Mouse (Mus musculus) MEL (cell line): ENCODE results near the gene Myo5a. TPM values are rescaled to one million over a fixed set of nuclear protein-coding genes. Genes with fewer than 3 reads are reported as not detected.

Source experiments
- DNase-seq: peaks from one replicate; pipeline ENCODE4 v3.0.0; 2011; ENCODE audit warnings: low read depth, low spot score
- H3K27ac ChIP-seq: 2 replicates; pipeline ENCODE4 v1.5.1; 2012; ENCODE audit warnings: low read depth, mild to moderate bottlenecking, control low read depth, low read length, moderate library complexity; ENCODE audit not compliant: control insufficient read depth
- H3K27me3 ChIP-seq, 2 experiments: fragments of 150-350 bp in 1 of 2; sonication (generic) in 1 of 2; 2 replicates each; pipeline ENCODE4 v1.6.1; 2012; ENCODE audit warnings: low read length in 2 of 2, mild to moderate bottlenecking in 2 of 2, improper control_type of control experiment in 1 of 2, moderate library complexity in 1 of 2; ENCODE audit not compliant: insufficient read depth in 2 of 2, control insufficient read depth in 1 of 2
- H3K36me3 ChIP-seq, 2 experiments: 2 replicates each; pipeline ENCODE4 v1.6.1; 2012 to 2014; ENCODE audit warnings: low read length in 2 of 2, improper control_type of control experiment in 1 of 2, inconsistent platforms in 1 of 2, mild to moderate bottlenecking in 1 of 2; ENCODE audit not compliant: insufficient read depth in 2 of 2, control insufficient read depth in 1 of 2
- H3K4me1 ChIP-seq, 2 experiments: fragments of 150-350 bp in 1 of 2; sonication (generic) in 1 of 2; 2 replicates each; pipeline ENCODE4 v1.6.1; 2012; ENCODE audit warnings: low read length in 2 of 2, improper control_type of control experiment in 1 of 2, mild to moderate bottlenecking in 1 of 2; ENCODE audit not compliant: insufficient read depth in 2 of 2, control insufficient read depth in 1 of 2
- H3K4me3 ChIP-seq, 2 experiments: fragments of 150-350 bp in 1 of 2; sonication (generic) in 1 of 2; 2 replicates each; pipeline ENCODE4 v1.5.1; 2012; ENCODE audit warnings: low read depth in 2 of 2, low read length in 2 of 2, mild to moderate bottlenecking in 2 of 2, moderate library complexity in 2 of 2, control low read depth in 1 of 2, improper control_type of control experiment in 1 of 2; ENCODE audit not compliant: control insufficient read depth in 1 of 2, insufficient read depth in 1 of 2
- H3K79me2 ChIP-seq: 2 replicates; pipeline ENCODE4 v1.6.1; 2012; ENCODE audit warnings: mild to moderate bottlenecking, low read length, moderate library complexity; ENCODE audit not compliant: control insufficient read depth, poor library complexity, insufficient read depth
- H3K9ac ChIP-seq: 2 replicates; pipeline ENCODE4 v1.6.1; 2012; ENCODE audit warnings: low read depth, mild to moderate bottlenecking, control low read depth, low read length, moderate library complexity; ENCODE audit not compliant: control insufficient read depth, poor library complexity, severe bottlenecking
- H3K9me3 ChIP-seq: fragments of 150-350 bp; sonication (generic); replicated peaks from 2 replicates; pipeline ENCODE4 v1.6.1; 2012; ENCODE audit warnings: mild to moderate bottlenecking, low read length, improper control_type of control experiment, moderate library complexity; ENCODE audit not compliant: insufficient read depth
- BHLHE40 ChIP-seq: IDR thresholded peaks from 2 replicates; pipeline ENCODE4 v1.6.1; 2012; ENCODE audit warnings: low read depth, mild to moderate bottlenecking, inconsistent platforms, low read length, improper control_type of control experiment, borderline replicate concordance
- CHD1 ChIP-seq: IDR thresholded peaks from 2 replicates; pipeline ENCODE4 v1.6.1; 2012; ENCODE audit warnings: low read depth, mild to moderate bottlenecking, inconsistent platforms, low read length, improper control_type of control experiment
- CTCF ChIP-seq, 3 experiments: IDR thresholded peaks in 2 of 3; conservative IDR thresholded peaks in 1 of 3; 2 replicates each; pipeline ENCODE4 v1.5.1; 2011 to 2012; ENCODE audit warnings: low read length in 3 of 3, low read depth in 2 of 3, mild to moderate bottlenecking in 2 of 3, improper control_type of control experiment in 1 of 3, inconsistent platforms in 1 of 3, mixed read lengths in 1 of 3, moderate library complexity in 1 of 3; ENCODE audit not compliant: control insufficient read depth in 1 of 3, insufficient read depth in 1 of 3, poor library complexity in 1 of 3, severe bottlenecking in 1 of 3
- ELF1 ChIP-seq: IDR thresholded peaks from 2 replicates; pipeline ENCODE4 v1.6.1; 2014; ENCODE audit warnings: low read depth, mild to moderate bottlenecking, inconsistent platforms, low read length, improper control_type of control experiment, moderate library complexity
- EP300 ChIP-seq, 2 experiments: IDR thresholded peaks; 2 replicates each; pipeline ENCODE4 v1.6.1; 2011; ENCODE audit warnings: improper control_type of control experiment in 2 of 2, low read length in 2 of 2, low read depth in 1 of 2, mild to moderate bottlenecking in 1 of 2
- ETS1 ChIP-seq: IDR thresholded peaks from 2 replicates; pipeline ENCODE4 v1.6.1; 2012; ENCODE audit warnings: low read depth, mild to moderate bottlenecking, inconsistent platforms, low read length, improper control_type of control experiment, moderate library complexity
- GABPA ChIP-seq: IDR thresholded peaks from 2 replicates; pipeline ENCODE4 v1.6.1; 2012; ENCODE audit warnings: low read depth, mild to moderate bottlenecking, inconsistent platforms, low read length, improper control_type of control experiment, moderate library complexity
- GATA1 ChIP-seq: IDR thresholded peaks from 2 replicates; pipeline ENCODE4 v1.6.1; 2011; ENCODE audit warnings: low read depth, low read length, improper control_type of control experiment
- HCFC1 ChIP-seq: IDR thresholded peaks from 2 replicates; pipeline ENCODE4 v1.6.1; 2012; ENCODE audit warnings: low read depth, mild to moderate bottlenecking, inconsistent platforms, low read length, improper control_type of control experiment, moderate library complexity
- NELFE ChIP-seq: IDR thresholded peaks from 2 replicates; pipeline ENCODE4 v1.6.1; 2011; ENCODE audit warnings: low read depth, low read length, improper control_type of control experiment
- POLR2AphosphoS2 ChIP-seq: IDR thresholded peaks from 2 replicates; pipeline ENCODE4 v1.6.1; 2011; ENCODE audit warnings: low read length, improper control_type of control experiment
- POLR2AphosphoS5 ChIP-seq: IDR thresholded peaks from 2 replicates; pipeline ENCODE4 v1.6.1; 2012; ENCODE audit warnings: low read depth, borderline replicate concordance, mild to moderate bottlenecking, inconsistent platforms, low read length, moderate library complexity, mixed read lengths
- RCOR1 ChIP-seq: IDR thresholded peaks from 2 replicates; pipeline ENCODE4 v1.6.1; 2012; ENCODE audit warnings: low read depth, mild to moderate bottlenecking, inconsistent platforms, low read length, improper control_type of control experiment
- USF1 ChIP-seq: IDR thresholded peaks from 2 replicates; pipeline ENCODE4 v1.6.1; 2014; ENCODE audit warnings: low read depth, mild to moderate bottlenecking, inconsistent platforms, low read length, improper control_type of control experiment, moderate library complexity
- polyA plus RNA-seq, 2 experiments: library from polyadenylated mRNA; stranded (reverse) in 1 of 2; unstranded in 1 of 2; fragments of >175 nt in 1 of 2; fragments of >200 nt in 1 of 2; gene quantifications; 2 replicates each; pipeline versions ENCODE4 v1.2.1 to v1.2.4; 2012; ENCODE audit warnings: low replicate concordance in 2 of 2, low read depth in 1 of 2; ENCODE audit not compliant: insufficient read length in 2 of 2, insufficient read depth in 1 of 2, missing spikeins in 1 of 2
- total RNA-seq: library from RNA; depleted of rRNA; stranded (reverse); fragments of 300-350 nt; gene quantifications from 2 replicates; pipeline ENCODE4 v1.2.3, GENCODE M21; 2012

Myo5a gene
- total and polyA plus RNA-seq, 3 experiments: 18.9 to 208 (median 49.0) TPM

- H3K4me3 ChIP-seq: no peak overlapping the region
- DNase-seq: no peak
- no peak overlapping the region for H3K27ac ChIP-seq
- no peak overlapping the region for H3K9ac ChIP-seq
- H3K27me3 ChIP-seq: no peaks in the 10 kb centered on the region
- H3K79me2 ChIP-seq: peaks cover 2% of the 10 kb centered on the region
- TF ChIP-seq POLR2AphosphoS2 (no peak), GATA1 (no peak), NELFE (no peak)
- no peaks in the 10 kb centered on the region for H3K9me3 ChIP-seq
- H3K36me3 ChIP-seq: no peaks in the 10 kb centered on the region; a peak in 1 of 4 replicates
- no peaks in the 10 kb centered on the region for H3K4me1 ChIP-seq
Measured at GRCm38 (mm10) chr9:75087823-75088222, 17.0 kb downstream of the Myo5a start.

GRCm38 (mm10) chr9:75089285-75089684 lies 18.5 kb downstream of the Myo5a start:
- Histone ChIP-seq H3K9me3 (no peaks in the 10 kb centered on the region), H3K36me3 (peaks cover 0 to under 1% of the 10 kb centered on the region in 2 experiments; a peak in 2 of 4 replicates), H3K27ac (no peak overlapping the region), H3K9ac (no peak overlapping the region), H3K27me3 (no peaks in the 10 kb centered on the region), H3K79me2 (peaks cover 2% of the 10 kb centered on the region), H3K4me3 (no peak overlapping the region), H3K4me1 (no peaks in the 10 kb centered on the region)
- DNase-seq: no peak
- TF ChIP-seq CTCF (IDR thresholded peaks at IDR 0.05 in 2 of 3, conservative IDR thresholded peaks at IDR 0.05 in 1 of 3; ENCODE audit: control insufficient read depth in 1 of 3, insufficient read depth in 1 of 3, low read depth in 2 of 3, low read length in 3 of 3, poor library complexity in 1 of 3, severe bottlenecking in 1 of 3) (no peak), RCOR1 (no peak), ELF1 (no peak), CHD1 (no peak)

DNA sequence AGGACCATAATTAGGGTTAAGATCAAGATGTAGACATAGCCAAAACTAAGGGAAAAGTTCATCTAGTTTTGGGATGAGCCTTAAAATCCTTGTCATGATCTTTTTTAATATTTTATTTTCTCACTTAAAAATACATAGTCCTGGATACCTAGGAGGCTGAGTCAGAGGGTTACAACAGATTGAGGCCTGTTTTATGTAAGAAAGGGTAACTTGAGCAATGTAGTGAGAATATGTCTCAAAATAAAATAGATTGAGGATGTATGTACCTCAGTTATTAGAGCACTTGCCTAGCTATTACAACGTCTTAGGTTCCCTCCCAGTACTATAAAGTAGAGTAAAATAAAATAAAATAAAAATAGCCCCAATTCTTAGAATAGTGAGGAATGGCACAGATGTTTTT lies 21.3 kb downstream of the Myo5a start:
- no peak overlapping the region for H3K27ac ChIP-seq
- H3K9me3 ChIP-seq: no peaks in the 10 kb centered on the region
- no peak overlapping the region for H3K4me3 ChIP-seq
- TF ChIP-seq USF1: no peak
- no peak for TF ChIP-seq GABPA
- DNase-seq: no peak
- no peak overlapping the region for H3K9ac ChIP-seq
- H3K4me1 ChIP-seq: no peaks in the 10 kb centered on the region
- H3K27me3 ChIP-seq: no peaks in the 10 kb centered on the region
- peaks cover 0 to 6% of the 10 kb centered on the region in 2 experiments; a peak in 3 of 4 replicates for H3K36me3 ChIP-seq
- no peaks in the 10 kb centered on the region; the same call in 1 of the 2 replicates for H3K79me2 ChIP-seq

DNA sequence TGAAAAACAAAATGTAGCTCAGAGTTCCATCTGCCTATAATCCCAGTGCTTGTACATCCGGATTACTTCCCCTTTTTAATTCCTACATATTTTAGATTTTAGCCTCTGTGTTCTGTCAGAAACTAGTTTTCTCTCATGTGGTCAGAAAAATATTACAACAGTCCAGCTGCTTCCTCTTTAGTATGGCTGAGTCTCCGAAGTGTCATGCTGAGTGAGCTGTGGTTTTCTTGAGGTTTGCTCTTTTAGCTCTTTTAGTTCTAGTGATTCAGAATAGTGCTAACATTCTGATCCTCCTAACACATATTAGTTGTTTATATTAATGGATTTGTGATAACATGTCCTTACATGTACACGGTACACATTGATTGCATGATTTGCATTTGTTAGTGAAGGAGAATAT lies 23.9 kb downstream of the Myo5a start:
- Histone ChIP-seq H3K4me1 (peaks cover 0 to 2% of the 10 kb centered on the region in 2 experiments; a peak in 3 of 4 replicates), H3K36me3 (peaks cover 0 to 6% of the 10 kb centered on the region in 2 experiments; a peak in 2 of 4 replicates), H3K27ac (no peak overlapping the region)
- no peak for TF ChIP-seq POLR2AphosphoS5
- TF ChIP-seq NELFE: no peak
- TF ChIP-seq EP300 (IDR thresholded peaks at IDR 0.05; ENCODE audit: low read depth in 1 of 2, low read length in 2 of 2): peak in 1 of 2 experiments; percentile 23; a peak in 1 of 4 replicates
- no peak for TF ChIP-seq BHLHE40
- no peak for TF ChIP-seq ETS1
- TF ChIP-seq HCFC1: no peak
- TF ChIP-seq, all 39 proteins: peak for 1
- Histone ChIP-seq H3K9me3 (no peaks in the 10 kb centered on the region), H3K9ac (no peak overlapping the region), H3K79me2 (peaks cover 3% of the 10 kb centered on the region), H3K4me3 (no peak overlapping the region), H3K27me3 (no peaks in the 10 kb centered on the region)
- peak; percentile 57 for DNase-seq
